Mouse (Mus musculus) spleen, adult 2 months (tissue): ENCODE measurements around the gene Vamp3. TPM values are rescaled to one million over a fixed set of nuclear protein-coding genes. Genes with fewer than 3 reads are reported as not detected.
A peak's percentile ranks its signal among the peaks of the same experiment; 100 is the strongest.

ENCODE experiments used
- DNase-seq, 2 experiments: peaks; one replicate each; pipeline versions ENCODE4 v3.0.0 to v3.0.0-alpha.2; 2012 to 2021; ENCODE audit warnings: low spot score in 2 of 2, low read depth in 1 of 2
- H3K27ac ChIP-seq: fragments of 200-500 bp; 2 replicates; pipeline ENCODE4 v1.5.1; 2012; ENCODE audit warnings: low read length, inconsistent platforms; ENCODE audit not compliant: insufficient read depth
- H3K27me3 ChIP-seq: fragments of 200-500 bp; 2 replicates; pipeline ENCODE4 v1.6.1; 2012; ENCODE audit warnings: mild to moderate bottlenecking, moderate library complexity, low read length, inconsistent platforms; ENCODE audit not compliant: control insufficient read depth, insufficient read depth
- H3K36me3 ChIP-seq: fragments of 200-500 bp; 2 replicates; pipeline ENCODE4 v1.6.1; 2012; ENCODE audit warnings: mild to moderate bottlenecking, low read length, inconsistent platforms; ENCODE audit not compliant: control insufficient read depth, insufficient read depth
- H3K4me1 ChIP-seq: fragments of 200-500 bp; 2 replicates; pipeline ENCODE4 v1.6.1; 2011; ENCODE audit warnings: inconsistent platforms; ENCODE audit not compliant: control insufficient read depth, insufficient read depth, insufficient read length
- H3K4me3 ChIP-seq: fragments of 200-500 bp; 2 replicates; pipeline ENCODE4 v1.5.1; 2011; ENCODE audit warnings: mild to moderate bottlenecking, inconsistent platforms; ENCODE audit not compliant: insufficient read depth, insufficient read length; ENCODE audit errors: extremely low read depth
- CTCF ChIP-seq: fragments of 200-500 bp; IDR thresholded peaks from 2 replicates; pipeline ENCODE4 v1.5.1; 2011; ENCODE audit warnings: mild to moderate bottlenecking, inconsistent platforms; ENCODE audit not compliant: insufficient read depth, insufficient read length, insufficient replicate concordance; ENCODE audit errors: extremely low read depth
- POLR2A ChIP-seq: fragments of 200-500 bp; IDR thresholded peaks from 2 replicates; pipeline ENCODE4 v1.6.1; 2011; ENCODE audit warnings: low read depth, low read length, inconsistent platforms
- WGBS: fragments of 180-500 bp; shearing (Covaris S2); methylation state at CpG from one replicate; pipeline ENCODE4 v1.1.7; 2018; 5-methylcytosine and 5-hydroxymethylcytosine counted together
- polyA plus RNA-seq: library from polyadenylated mRNA; depleted of rRNA; stranded (reverse); fragments of >200 nt; gene quantifications from 2 replicates; pipeline ENCODE4 v1.2.3, GENCODE M21; 2012

Gene Vamp3
- polyA plus RNA-seq, 1 experiment, result 16.7 TPM

GRCm38 (mm10) chr4:151081355-151081754, 23.6 kb upstream of the Vamp3 start:
- DNase-seq, result no peak
- Histone ChIP-seq H3K4me3 (no peak overlapping the region), H3K36me3 (no peaks in the 10 kb centered on the region), H3K27ac (no peak overlapping the region), H3K27me3 (no peaks in the 10 kb centered on the region), H3K4me1 (no peaks in the 10 kb centered on the region)
- 77% methylated on average over 2 of the region's 2 CpGs for WGBS
- TF ChIP-seq POLR2A, result no peak
- no peak for TF ChIP-seq CTCF

- 95% methylated on average over 15 of the region's 15 CpGs for WGBS
- TF ChIP-seq POLR2A (no peak), CTCF (no peak)
Measured at GRCm38 (mm10) chr4:151074817-151075216, 17.1 kb upstream of the Vamp3 start.

GRCm38 (mm10) chr4:151073108-151073744, 15.5 kb upstream of the Vamp3 start:
- no peaks in the 10 kb centered on the region for H3K36me3 ChIP-seq
- WGBS, result 46% methylated on average over 13 of the region's 13 CpGs
- peak in 1 of 2 experiments; percentile 50 for DNase-seq
- no peak overlapping the region for H3K4me3 ChIP-seq
- no peak overlapping the region for H3K27ac ChIP-seq
- TF ChIP-seq CTCF (peak; percentile 34; the same call in 1 of the 2 replicates), POLR2A (no peak)
- H3K27me3 ChIP-seq, result no peaks in the 10 kb centered on the region
- H3K4me1 ChIP-seq, result no peaks in the 10 kb centered on the region

More at GRCm38 (mm10) chr4:151074817-151075216, 17.1 kb upstream of the Vamp3 start:
- Histone ChIP-seq H3K4me3 (no peak overlapping the region), H3K4me1 (no peaks in the 10 kb centered on the region), H3K36me3 (no peaks in the 10 kb centered on the region), H3K27me3 (no peaks in the 10 kb centered on the region), H3K27ac (no peak overlapping the region)
- no peak for DNase-seq

- H3K27me3 ChIP-seq, result no peaks in the 10 kb centered on the region
- WGBS, result 30% methylated on average over 7 of the region's 7 CpGs
- no peak overlapping the region for H3K4me3 ChIP-seq
- no peaks in the 10 kb centered on the region for H3K36me3 ChIP-seq
- TF ChIP-seq CTCF (no peak), POLR2A (no peak)
- no peak overlapping the region for H3K27ac ChIP-seq
- DNase-seq, result no peak
- H3K4me1 ChIP-seq, result no peaks in the 10 kb centered on the region
Measured at GRCm38 (mm10) chr4:151070962-151071361, 13.2 kb upstream of the Vamp3 start.

- no peaks in the 10 kb centered on the region for H3K27me3 ChIP-seq
- WGBS, result 37% methylated on average over 4 of the region's 4 CpGs
- no peaks in the 10 kb centered on the region for H3K36me3 ChIP-seq
- TF ChIP-seq POLR2A (no peak), CTCF (no peak)
- DNase-seq, result no peak
- no peak overlapping the region for H3K27ac ChIP-seq
- H3K4me3 ChIP-seq, result no peak overlapping the region
- H3K4me1 ChIP-seq, result no peaks in the 10 kb centered on the region
Measured at GRCm38 (mm10) chr4:151068751-151069150, 11.0 kb upstream of the Vamp3 start.

- WGBS, result 97% methylated on average over 4 of the region's 4 CpGs
- Histone ChIP-seq H3K27me3 (peaks cover 1% of the 10 kb centered on the region; the same call in 1 of the 2 replicates), H3K36me3 (no peaks in the 10 kb centered on the region), H3K4me1 (no peaks in the 10 kb centered on the region; the same call in 1 of the 2 replicates), H3K4me3 (no peak overlapping the region), H3K27ac (no peak overlapping the region)
- no peak for DNase-seq
- no peak for TF ChIP-seq CTCF
- no peak for TF ChIP-seq POLR2A
Measured at GRCm38 (mm10) chr4:151059566-151059965, 1.8 kb upstream of the Vamp3 start.

- WGBS, result 89% methylated on average over 4 of the region's 4 CpGs
- no peak for DNase-seq
- TF ChIP-seq CTCF, result no peak
- TF ChIP-seq POLR2A, result no peak
- no peak overlapping the region for H3K27ac ChIP-seq
- H3K4me3 ChIP-seq, result no peak overlapping the region
- no peaks in the 10 kb centered on the region; the same call in 1 of the 2 replicates for H3K4me1 ChIP-seq
- H3K27me3 ChIP-seq, result peaks cover 1% of the 10 kb centered on the region; the same call in 1 of the 2 replicates
- H3K36me3 ChIP-seq, result peaks cover 2% of the 10 kb centered on the region; the same call in 1 of the 2 replicates
Measured at GRCm38 (mm10) chr4:151058634-151059033, 871 bp upstream of the Vamp3 start.
